Mouse (Mus musculus) C2C12 (cell line): ENCODE results near the gene Gm49337.

ENCODE experiments used
- CTCF ChIP-seq: IDR thresholded peaks from one replicate; pipeline ENCODE4 v1.5.1; 2011; ENCODE audit not compliant: control insufficient read depth, insufficient read depth, insufficient read length
- FOSL1 ChIP-seq: IDR thresholded peaks from one replicate; pipeline ENCODE4 v1.8.0; 2011; ENCODE audit warnings: mild to moderate bottlenecking, low read length; ENCODE audit not compliant: poor library complexity, insufficient read depth, severe bottlenecking
- MAX ChIP-seq: IDR thresholded peaks from one replicate; pipeline ENCODE4 v1.6.1; 2011; ENCODE audit warnings: mild to moderate bottlenecking, control low read depth
- MYOD1 ChIP-seq: IDR thresholded peaks from one replicate; pipeline ENCODE4 v1.6.1; 2011; ENCODE audit warnings: low read depth; ENCODE audit not compliant: control insufficient read depth, insufficient read length
- MYOG ChIP-seq: IDR thresholded peaks from one replicate; pipeline ENCODE4 v1.6.1; 2011; ENCODE audit not compliant: control insufficient read depth, insufficient read length; ENCODE audit errors: extremely low read depth
- USF1 ChIP-seq: IDR thresholded peaks from one replicate; pipeline ENCODE4 v1.6.1; 2011; ENCODE audit warnings: low read depth, mild to moderate bottlenecking, control low read depth, moderate library complexity

DNA sequence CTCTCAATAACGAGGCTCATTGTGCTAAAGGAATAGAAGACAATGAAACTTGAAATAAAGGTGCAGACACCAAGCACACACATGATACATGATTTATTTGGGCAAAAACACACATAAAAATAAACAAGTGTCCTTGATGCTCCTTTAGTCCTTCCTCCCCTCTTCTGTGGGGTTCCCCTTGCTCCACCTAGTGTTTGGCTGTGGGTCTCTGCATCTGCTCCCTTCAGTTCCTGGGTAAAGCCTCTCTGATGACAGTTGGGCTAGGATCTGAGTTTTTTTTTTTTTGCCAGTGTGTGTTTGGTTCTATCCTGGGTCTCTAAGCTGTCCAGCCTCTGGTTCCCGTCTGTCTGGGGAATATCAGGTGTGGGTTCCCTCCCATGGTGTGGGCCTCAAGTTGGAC is 109.0 kb downstream of the Gm49337 start:
- TF ChIP-seq CTCF (no peak), MAX (no peak), MYOD1 (no peak), USF1 (no peak), MYOG (no peak), FOSL1 (no peak)
